Mouse (Mus musculus) heart, adult 2 months (tissue): ENCODE measurements around the gene Srcap. TPM values are rescaled to one million over a fixed set of nuclear protein-coding genes. Genes with fewer than 3 reads are reported as not detected.
A peak's percentile ranks its signal among the peaks of the same experiment; 100 is the strongest.

Experiments
- DNase-seq, 2 experiments: peaks; one replicate each; pipeline ENCODE4 v3.0.0; 2021
- H3K27ac ChIP-seq: fragments of 200-600 bp; 2 replicates; pipeline ENCODE4 v1.8.1; 2022
- H3K27me3 ChIP-seq: fragments of 200-500 bp; 2 replicates; pipeline ENCODE4 v1.6.1; 2012; ENCODE audit warnings: mild to moderate bottlenecking, low read length, inconsistent platforms, mixed read lengths; ENCODE audit not compliant: control insufficient read depth, insufficient read depth
- H3K36me3 ChIP-seq: fragments of 200-500 bp; 2 replicates; pipeline ENCODE4 v1.6.1; 2012; ENCODE audit warnings: low read length, inconsistent platforms; ENCODE audit not compliant: control insufficient read depth, insufficient read depth
- H3K4me1 ChIP-seq: fragments of 200-500 bp; 2 replicates; pipeline ENCODE4 v1.6.1; 2011; ENCODE audit warnings: low read length; ENCODE audit not compliant: control insufficient read depth, insufficient read depth
- H3K4me3 ChIP-seq: fragments of 200-600 bp; 2 replicates; pipeline ENCODE4 v1.8.1; 2022
- H3K79me2 ChIP-seq: fragments of 200-500 bp; replicated peaks from 2 replicates; pipeline ENCODE4 v1.6.1; 2012; ENCODE audit warnings: mild to moderate bottlenecking, inconsistent platforms, low read length, moderate library complexity, mixed read lengths; ENCODE audit not compliant: control insufficient read depth, insufficient read depth
- H3K9ac ChIP-seq: fragments of 200-500 bp; 2 replicates; pipeline ENCODE4 v1.6.1; 2012; ENCODE audit warnings: low read depth, mild to moderate bottlenecking, control low read depth, inconsistent platforms, low read length, mixed read lengths
- CTCF ChIP-seq: fragments of 200-600 bp; IDR thresholded peaks from 2 replicates; pipeline ENCODE4 v1.8.1; 2022; ENCODE audit warnings: antibody characterized with exemption, mild to moderate bottlenecking, moderate library complexity
- EP300 ChIP-seq: fragments of 200-500 bp; IDR thresholded peaks from 2 replicates; pipeline ENCODE4 v1.6.1; 2011; ENCODE audit warnings: low read depth, low read length, control low read depth; ENCODE audit not compliant: insufficient read depth
- POLR2A ChIP-seq: fragments of 200-500 bp; IDR thresholded peaks from 2 replicates; pipeline ENCODE4 v1.6.1; 2011; ENCODE audit warnings: mild to moderate bottlenecking, low read depth, low read length, control low read depth; ENCODE audit not compliant: insufficient read depth
- WGBS: fragments of 180-500 bp; shearing (Covaris S2); methylation state at CpG from one replicate; pipeline ENCODE4 v1.1.7; 2018; 5-methylcytosine and 5-hydroxymethylcytosine counted together
- intact Hi-C: fragments of 180-260 bp; cut with DNase I; formaldehyde crosslinking; loops from one replicate; pipeline ENCODE4 v1.15.1; 2025
- polyA plus RNA-seq: library from polyadenylated mRNA; depleted of rRNA; stranded (reverse); fragments of >200 nt; gene quantifications from 2 replicates; pipeline ENCODE4 v1.2.3, GENCODE M21; 2012
- total RNA-seq, 2 experiments: library from RNA; stranded (reverse); gene quantifications; 2 replicates each; pipeline ENCODE4 v1.2.3; 2021

Srcap gene
- total and polyA plus RNA-seq, 3 experiments: 15.3 to 55.8 (median 53.1) TPM

DNA sequence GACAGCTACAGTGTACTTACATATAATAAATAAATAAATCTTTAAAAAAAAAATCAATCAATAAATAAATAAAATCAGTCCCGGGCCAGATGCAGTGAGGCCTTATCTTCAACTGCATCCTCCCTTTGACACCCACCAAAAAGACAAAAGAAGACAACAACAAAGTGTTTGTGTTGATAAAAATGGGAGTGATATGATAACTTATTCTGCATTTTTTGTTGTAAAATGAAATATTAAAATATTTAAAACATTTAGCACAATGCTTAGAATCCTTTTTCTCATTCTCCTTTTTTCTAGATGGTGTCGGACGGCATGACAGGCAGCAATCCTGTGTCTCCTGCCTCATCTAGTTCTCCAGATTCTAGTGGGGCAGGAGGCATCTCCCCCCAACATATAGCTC is 7.5 kb downstream of the Srcap start, which contains the start of gene Gm42715:
TSS of gene Gm42715 (plus strand) at position 301 of the 400 bp plus-strand sequence.
- 87% methylated on average over 3 of the region's 3 CpGs for WGBS
- intact Hi-C loops: loop anchor here (10.0 kb wide), 1 partner anchor 246 kb away; the partner anchor contains the start of gene Orai3

DNA sequence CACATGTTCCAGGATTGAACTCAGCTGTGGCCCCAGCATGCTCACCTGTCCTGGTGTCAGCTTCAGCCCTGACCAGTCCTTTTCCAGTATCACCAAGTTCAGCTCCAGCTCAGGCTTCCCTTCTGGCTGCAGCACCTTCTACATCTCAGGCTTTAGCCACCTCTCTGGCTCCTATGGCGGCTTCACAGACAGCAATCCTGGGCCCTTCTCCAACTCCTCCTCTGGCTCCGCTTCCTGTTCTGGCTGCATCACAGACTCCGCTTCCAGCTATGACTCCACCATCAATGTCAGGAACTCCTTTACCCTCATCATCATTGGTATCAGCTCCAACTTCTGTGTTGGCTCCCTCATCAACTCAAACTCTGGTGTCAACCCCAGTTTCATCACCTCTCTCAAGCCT is 29.9 kb downstream of the Srcap start:
- intact Hi-C loops: no loop called here
- Histone ChIP-seq H3K27me3 (no peaks in the 10 kb centered on the region), H3K27ac (no peak overlapping the region), H3K9ac (no peak overlapping the region), H3K36me3 (peaks cover 24% of the 10 kb centered on the region), H3K4me1 (no peaks in the 10 kb centered on the region), H3K4me3 (no peak overlapping the region), H3K79me2 (0 out of 2 replicates have a peak, but pooled peaks cover 2% of the 10 kb centered on the region)
- peak; percentile 45 to 46 for DNase-seq
- TF ChIP-seq CTCF: no peak
- no peak for TF ChIP-seq EP300
- no peak for TF ChIP-seq POLR2A
- 37% methylated on average over 3 of the region's 3 CpGs for WGBS

More for the DNA sequence above, 7.5 kb downstream of the Srcap start, which contains the start of gene Gm42715:
- Histone ChIP-seq H3K27ac (no peak within 1 kb of the TSS), H3K4me1 (peaks cover 1% of the 10 kb centered on the region; the same call in 1 of the 2 replicates), H3K27me3 (no peaks in the 10 kb centered on the region), H3K36me3 (peaks cover 34% of the 10 kb centered on the region), H3K9ac (no peak within 1 kb of the TSS), H3K79me2 (peaks cover 5% of the 10 kb centered on the region), H3K4me3 (no peak within 1 kb of the TSS)
- TF ChIP-seq POLR2A (no peak), EP300 (no peak), CTCF (no peak)
- DNase-seq: no peak

DNA sequence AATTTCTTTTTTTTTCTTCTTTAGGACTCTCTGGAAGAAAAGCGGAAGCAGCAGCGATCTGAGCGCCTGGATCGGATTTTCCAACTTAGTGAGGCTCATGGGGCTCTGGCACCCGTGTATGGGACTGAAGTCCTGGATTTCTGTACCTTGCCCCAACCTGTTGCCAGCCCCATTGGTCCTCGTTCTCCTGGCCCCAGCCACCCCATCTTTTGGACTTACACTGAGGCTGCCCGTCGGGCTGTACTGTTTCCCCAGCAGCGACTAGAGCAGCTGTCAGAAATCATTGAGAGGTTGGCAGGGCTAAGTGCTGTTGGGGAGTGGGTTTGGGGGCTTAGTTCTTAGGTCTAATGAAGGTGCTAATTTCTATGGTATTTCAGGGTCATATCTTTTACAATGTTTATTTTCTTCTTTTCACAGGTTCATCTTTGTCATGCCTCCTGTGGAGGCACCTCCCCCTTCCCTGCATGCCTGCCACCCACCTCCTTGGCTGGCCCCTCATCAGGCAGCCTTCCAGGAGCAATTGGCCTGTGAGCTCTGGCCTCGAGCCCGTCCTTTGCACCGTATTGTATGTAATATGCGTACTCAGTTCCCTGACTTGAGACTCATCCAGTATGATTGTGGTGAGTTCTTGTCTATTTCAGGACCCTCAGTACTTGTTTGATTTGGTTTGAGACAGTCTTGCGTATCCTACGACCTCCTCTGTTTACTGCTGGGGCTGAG is 37.5 kb downstream of the Srcap start:
- DNase-seq: peak; percentile 67 to 70
- Histone ChIP-seq H3K4me3 (no peak overlapping the region), H3K79me2 (no peaks in the 10 kb centered on the region), H3K27me3 (no peaks in the 10 kb centered on the region), H3K9ac (no peak overlapping the region), H3K36me3 (peaks cover 32% of the 10 kb centered on the region), H3K27ac (peak overlapping the region; percentile 8; the same call in 1 of the 2 replicates), H3K4me1 (no peaks in the 10 kb centered on the region; the same call in 1 of the 2 replicates)
- no peak for TF ChIP-seq CTCF
- 0 out of 2 replicates have a peak, but pooled peaks have one; percentile 32 for TF ChIP-seq EP300
- WGBS: 65% methylated on average over 15 of the region's 15 CpGs
- intact Hi-C loops: no loop called here

GRCm38 (mm10) chr7:127551558-127551957 is 39.8 kb downstream of the Srcap start:
- DNase-seq: no peak
- no peaks in the 10 kb centered on the region for H3K27me3 ChIP-seq
- H3K9ac ChIP-seq: no peak overlapping the region
- H3K4me1 ChIP-seq: no peaks in the 10 kb centered on the region; the same call in 1 of the 2 replicates
- no peak overlapping the region for H3K4me3 ChIP-seq
- TF ChIP-seq CTCF (no peak), EP300 (no peak), POLR2A (no peak)
- intact Hi-C loops: no loop called here
- 89% methylated on average over 8 of the region's 8 CpGs for WGBS
- H3K36me3 ChIP-seq: peaks cover 19% of the 10 kb centered on the region
- no peak overlapping the region for H3K27ac ChIP-seq
- no peaks in the 10 kb centered on the region for H3K79me2 ChIP-seq

GRCm38 (mm10) chr7:127560580-127560979 is 48.8 kb downstream of the Srcap start:
- WGBS: 96% methylated on average over 11 of the region's 11 CpGs
- Histone ChIP-seq H3K79me2 (no peaks in the 10 kb centered on the region), H3K36me3 (peaks cover 2% of the 10 kb centered on the region; the same call in 1 of the 2 replicates), H3K9ac (no peak overlapping the region), H3K4me3 (no peak overlapping the region), H3K27me3 (no peaks in the 10 kb centered on the region), H3K27ac (no peak overlapping the region), H3K4me1 (peaks cover 2% of the 10 kb centered on the region)
- TF ChIP-seq POLR2A: no peak
- TF ChIP-seq EP300: no peak
- TF ChIP-seq CTCF: no peak
- intact Hi-C loops: no loop called here
- no peak for DNase-seq

GRCm38 (mm10) chr7:127561340-127561858 is 49.6 kb downstream of the Srcap start, which contains the start of gene Tmem265:
TSS of gene Tmem265 (plus strand) at chr7:127561390.
- intact Hi-C loops: no loop called here
- no peak within 1 kb of the TSS for H3K4me3 ChIP-seq
- TF ChIP-seq CTCF: no peak
- no peak for TF ChIP-seq EP300
- no peak for TF ChIP-seq POLR2A
- no peak for DNase-seq
- 92% methylated on average over 5 of the region's 5 CpGs for WGBS
- no peak within 1 kb of the TSS for H3K27ac ChIP-seq
- H3K79me2 ChIP-seq: no peaks in the 10 kb centered on the region
- H3K36me3 ChIP-seq: peaks cover 2% of the 10 kb centered on the region; the same call in 1 of the 2 replicates
- peaks cover 2% of the 10 kb centered on the region for H3K4me1 ChIP-seq
- H3K9ac ChIP-seq: no peak within 1 kb of the TSS
- no peaks in the 10 kb centered on the region for H3K27me3 ChIP-seq
